Mouse (Mus musculus) lung, embryonic 14.5 days (tissue): Measurements from ENCODE around the gene Stim2. TPM values are rescaled to one million over a fixed set of nuclear protein-coding genes. Genes with fewer than 3 reads are reported as not detected.
A peak's percentile ranks its signal among the peaks of the same experiment; 100 is the strongest.

ENCODE experiments used
- ATAC-seq: fragments of 200-750 bp; cut with Nextera tagmentation; 2 replicates; pipeline ENCODE4 v1.8.0; 2017; ENCODE audit warnings: mild to moderate bottlenecking, moderate TSS enrichment, moderate library complexity; ENCODE audit not compliant: insufficient read depth
- DNase-seq: peaks from one replicate; pipeline ENCODE4 v3.0.0-alpha.2; 2015
- H3K27ac ChIP-seq: fragments of 300-500 bp; sonication (generic); 2 replicates; pipeline ENCODE4 v1.5.1; 2014; ENCODE audit warnings: low read depth, mild to moderate bottlenecking, moderate library complexity
- H3K27me3 ChIP-seq: fragments of 300-500 bp; sonication (generic); 2 replicates; pipeline ENCODE4 v1.6.1; 2014; ENCODE audit warnings: low read length, control low read depth; ENCODE audit not compliant: insufficient read depth
- H3K36me3 ChIP-seq: fragments of 300-500 bp; sonication (generic); 2 replicates; pipeline ENCODE4 v1.6.1; 2014; ENCODE audit warnings: control low read depth; ENCODE audit not compliant: insufficient read depth
- H3K4me1 ChIP-seq: fragments of 300-500 bp; sonication (generic); 2 replicates; pipeline ENCODE4 v1.6.1; 2014; ENCODE audit warnings: antibody characterized with exemption, control low read depth; ENCODE audit not compliant: insufficient read depth
- H3K4me2 ChIP-seq: fragments of 300-500 bp; sonication (generic); 2 replicates; pipeline ENCODE4 v1.6.1; 2014; ENCODE audit warnings: mild to moderate bottlenecking
- H3K4me3 ChIP-seq: fragments of 300-500 bp; sonication (generic); 2 replicates; pipeline ENCODE4 v1.5.1; 2014; ENCODE audit warnings: low read depth, low read length
- H3K9ac ChIP-seq: fragments of 300-500 bp; sonication (generic); 2 replicates; pipeline ENCODE4 v1.6.1; 2014
- H3K9me3 ChIP-seq: fragments of 300-500 bp; sonication (generic); 2 replicates; pipeline ENCODE4 v1.6.1; 2016; ENCODE audit warnings: low read depth, low read length, control low read depth
- CTCF ChIP-seq: IDR thresholded peaks from 2 replicates; pipeline ENCODE4 v1.5.1; 2016; ENCODE audit warnings: antibody characterized with exemption, low read depth
- WGBS: fragments of 180-500 bp; shearing (Covaris S2); extraction: QIAGEN DNeasy Blood & Tissue Kit; methylation state at CpG from one replicate; pipeline ENCODE4 v1.1.7; 2014; 5-methylcytosine and 5-hydroxymethylcytosine counted together
- polyA plus RNA-seq: library from polyadenylated mRNA; unstranded; fragments of >200 nt; fragmentation: Nextera tagmentation; extraction: Ambion mirVana; gene quantifications from 2 replicates; pipeline ENCODE4 v1.2.1, GENCODE M21; 2014

The Stim2 gene
- polyA plus RNA-seq, 1 experiment from 2014 or later = 28.2 TPM

DNA sequence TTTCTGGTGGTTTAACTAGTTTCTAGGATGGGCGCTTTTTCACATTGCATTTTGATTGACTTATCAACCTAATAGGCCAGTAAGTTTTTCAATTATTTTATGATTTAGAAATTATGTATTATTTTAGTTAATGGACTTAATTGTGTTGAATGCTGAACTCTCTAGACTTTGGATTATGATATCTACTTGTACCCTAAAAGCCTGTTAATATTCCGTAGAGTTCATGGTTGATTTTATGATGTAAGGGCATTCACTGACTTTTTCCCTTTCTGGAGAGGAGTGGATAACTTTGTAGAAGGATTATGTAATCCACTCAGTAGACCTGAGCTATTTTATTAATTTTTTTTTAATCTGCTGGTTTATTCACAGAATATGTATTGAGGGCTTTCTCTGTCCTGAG, 20.6 kb downstream of the Stim2 start:
- no peaks in the 10 kb centered on the region for H3K27me3 ChIP-seq
- no peak overlapping the region for H3K4me3 ChIP-seq
- H3K4me1 ChIP-seq = peaks cover 4% of the 10 kb centered on the region; the same call in 1 of the 2 replicates
- no peak for TF ChIP-seq CTCF
- DNase-seq (no peak), ATAC-seq (no peak)
- H3K4me2 ChIP-seq = no peak overlapping the region
- no peak overlapping the region for H3K27ac ChIP-seq
- no peak overlapping the region for H3K9ac ChIP-seq
- no peaks in the 10 kb centered on the region for H3K36me3 ChIP-seq
- no peaks in the 10 kb centered on the region for H3K9me3 ChIP-seq
- 89% methylated on average over 2 of the region's 2 CpGs for WGBS

- ATAC-seq (no peak), DNase-seq (no peak)
- Histone ChIP-seq H3K4me1 (peaks cover 4% of the 10 kb centered on the region; the same call in 1 of the 2 replicates), H3K36me3 (no peaks in the 10 kb centered on the region), H3K4me3 (no peak overlapping the region), H3K27me3 (no peaks in the 10 kb centered on the region), H3K4me2 (no peak overlapping the region), H3K9ac (no peak overlapping the region), H3K9me3 (no peaks in the 10 kb centered on the region), H3K27ac (no peak overlapping the region)
- 64% methylated on average over 4 of the region's 4 CpGs for WGBS
- TF ChIP-seq CTCF = no peak
These were observed 21.2 kb downstream of the Stim2 start for GRCm38 (mm10) chr5:54019546-54019945.

GRCm38 (mm10) chr5:54024610-54025009, 26.3 kb downstream of the Stim2 start:
- Histone ChIP-seq H3K27me3 (no peaks in the 10 kb centered on the region), H3K4me2 (no peak overlapping the region), H3K4me3 (no peak overlapping the region), H3K4me1 (peaks cover under 1% of the 10 kb centered on the region; the same call in 1 of the 2 replicates), H3K9ac (no peak overlapping the region), H3K36me3 (no peaks in the 10 kb centered on the region), H3K27ac (no peak overlapping the region), H3K9me3 (no peaks in the 10 kb centered on the region)
- ATAC-seq (peak; percentile 66; the same call in 1 of the 2 replicates), DNase-seq (peak; percentile 16)
- 49% methylated on average over 3 of the region's 3 CpGs for WGBS
- no peak for TF ChIP-seq CTCF

DNA sequence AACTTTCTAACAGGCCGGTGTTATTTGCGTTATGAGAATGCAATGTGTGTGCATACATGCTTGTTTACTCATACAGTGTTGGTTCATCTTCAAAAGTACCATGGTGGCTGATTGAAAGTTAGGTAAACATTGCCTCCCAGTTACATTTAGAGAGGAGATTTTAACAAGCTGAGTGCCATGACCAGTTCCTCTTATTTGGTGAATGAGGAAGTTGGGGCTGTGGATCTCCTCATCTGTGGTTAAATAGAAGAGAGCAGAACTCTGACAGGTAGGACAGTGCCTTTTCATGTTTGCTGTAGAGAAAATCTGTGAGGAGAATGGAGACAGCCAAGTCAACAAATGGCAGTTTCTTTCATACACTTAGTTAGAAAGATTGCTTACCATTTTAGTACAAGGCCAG, 27.3 kb downstream of the Stim2 start:
- Histone ChIP-seq H3K4me3 (no peak overlapping the region), H3K36me3 (no peaks in the 10 kb centered on the region), H3K9me3 (no peaks in the 10 kb centered on the region), H3K27me3 (no peaks in the 10 kb centered on the region), H3K27ac (no peak overlapping the region), H3K4me1 (no peaks in the 10 kb centered on the region), H3K9ac (no peak overlapping the region), H3K4me2 (no peak overlapping the region)
- no peak for ATAC-seq
- DNase-seq = no peak
- no peak for TF ChIP-seq CTCF
- WGBS = 78% methylated on average over 2 of the region's 2 CpGs

DNA sequence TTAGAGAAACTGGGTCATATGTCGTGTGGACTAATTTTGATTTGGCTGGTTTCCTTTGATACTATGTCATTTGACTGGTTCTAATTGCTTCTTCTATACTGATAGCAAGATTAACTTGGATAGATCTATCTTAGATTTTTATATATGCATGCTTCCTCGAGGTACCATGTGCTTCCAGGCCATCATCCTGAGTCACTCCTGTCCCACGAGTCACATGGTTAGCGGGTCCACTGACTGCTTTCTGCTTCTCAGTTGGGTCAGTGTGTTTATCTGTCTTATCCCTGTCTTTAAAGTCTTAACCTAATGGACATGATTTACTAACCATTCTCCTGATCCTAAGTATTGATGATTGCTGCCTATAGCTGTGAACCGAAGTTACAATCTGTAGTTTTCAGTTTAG, 34.9 kb downstream of the Stim2 start:
- H3K36me3 ChIP-seq = no peaks in the 10 kb centered on the region

GRCm38 (mm10) chr5:54034680-54035079, 36.4 kb downstream of the Stim2 start:
- no peaks in the 10 kb centered on the region for H3K27me3 ChIP-seq
- peak; percentile 65; the same call in 1 of the 2 replicates for ATAC-seq
- 51% methylated on average over 1 of the region's 1 CpGs for WGBS
- TF ChIP-seq CTCF = no peak
- H3K27ac ChIP-seq = peak overlapping the region; percentile 55; the same call in 1 of the 2 replicates
- no peak overlapping the region for H3K4me2 ChIP-seq
- no peaks in the 10 kb centered on the region; the same call in 1 of the 2 replicates for H3K4me1 ChIP-seq
- no peak overlapping the region for H3K9ac ChIP-seq
- H3K36me3 ChIP-seq = no peaks in the 10 kb centered on the region
- H3K9me3 ChIP-seq = no peaks in the 10 kb centered on the region
- no peak overlapping the region for H3K4me3 ChIP-seq
- peak; percentile 45 for DNase-seq

More for the DNA sequence above, 34.9 kb downstream of the Stim2 start:
- no peak for TF ChIP-seq CTCF
- WGBS = 85% methylated on average over 5 of the region's 5 CpGs
- Histone ChIP-seq H3K4me3 (no peak overlapping the region), H3K27ac (no peak overlapping the region), H3K9ac (no peak overlapping the region), H3K4me2 (no peak overlapping the region), H3K4me1 (no peaks in the 10 kb centered on the region; the same call in 1 of the 2 replicates), H3K9me3 (no peaks in the 10 kb centered on the region), H3K27me3 (no peaks in the 10 kb centered on the region)
- DNase-seq (no peak), ATAC-seq (no peak)

DNA sequence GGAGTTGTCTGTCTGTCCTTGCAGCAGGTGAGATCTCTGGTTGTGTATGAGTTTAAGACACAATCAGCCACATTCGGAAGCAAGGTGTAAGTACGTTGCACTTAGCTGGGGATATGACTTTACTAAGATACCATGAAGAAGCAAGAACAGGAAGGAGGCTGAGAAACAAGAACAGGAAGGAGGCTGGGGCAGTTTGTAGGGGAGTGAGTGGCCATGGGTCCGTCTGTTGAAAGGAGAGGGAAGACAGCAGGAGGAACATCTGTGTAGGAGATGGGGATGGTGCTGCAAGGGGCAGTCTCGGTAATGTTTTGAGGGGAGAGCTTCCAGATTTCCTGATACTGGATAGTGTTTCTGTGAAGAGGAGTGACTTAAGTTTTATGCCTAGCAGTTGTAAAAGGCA, 40.3 kb downstream of the Stim2 start:
- 72% methylated on average over 4 of the region's 4 CpGs for WGBS
- Histone ChIP-seq H3K9ac (no peak overlapping the region), H3K9me3 (no peaks in the 10 kb centered on the region), H3K27me3 (no peaks in the 10 kb centered on the region), H3K27ac (no peak overlapping the region), H3K4me3 (no peak overlapping the region), H3K4me2 (no peak overlapping the region), H3K36me3 (no peaks in the 10 kb centered on the region), H3K4me1 (no peaks in the 10 kb centered on the region; the same call in 1 of the 2 replicates)
- DNase-seq = no peak
- TF ChIP-seq CTCF = no peak
- no peak for ATAC-seq
